Mouse (Mus musculus) cerebellum, postnatal 25 days (tissue): ENCODE measurements around the gene Lrp6.
A peak's percentile ranks its signal among the peaks of the same experiment; 100 is the strongest.

Experiments used
- DNase-seq, 2 experiments: peaks; one replicate each; pipeline ENCODE4 v3.0.0; 2021; ENCODE audit warnings: mixed read lengths in 2 of 2

The Lrp6 gene

GRCm38 (mm10) chr6:134529340-134529739 lies 37.4 kb downstream of the Lrp6 start:
- DNase-seq = no peak

- no peak for DNase-seq
Observed at GRCm38 (mm10) chr6:134528396-134528795, 38.4 kb downstream of the Lrp6 start.

DNA sequence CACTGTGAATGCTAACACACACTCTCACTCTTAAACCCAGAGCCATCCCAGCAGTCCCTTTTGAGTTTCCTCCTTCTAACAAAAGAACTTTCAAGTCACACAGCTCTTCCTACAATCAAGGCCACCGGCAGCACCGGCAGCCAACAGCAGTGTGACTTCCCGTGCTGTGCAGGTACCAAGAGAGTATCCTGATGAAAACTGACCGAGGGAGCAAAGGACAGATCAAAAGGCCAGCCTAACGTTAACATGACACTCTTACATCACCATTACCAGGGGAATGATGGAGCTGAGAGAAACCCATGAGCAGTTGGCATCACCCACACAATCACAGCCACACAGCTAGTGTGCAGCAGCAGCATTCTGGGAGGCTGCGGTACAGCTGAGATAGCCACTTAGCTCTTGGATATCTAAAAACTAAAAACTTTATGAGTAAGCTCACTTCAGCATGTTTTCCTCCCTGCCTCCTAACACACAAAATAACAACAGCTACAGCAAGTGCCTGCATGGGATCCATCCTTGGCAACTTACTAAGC lies 39.1 kb downstream of the Lrp6 start:
- no peak for DNase-seq

DNA sequence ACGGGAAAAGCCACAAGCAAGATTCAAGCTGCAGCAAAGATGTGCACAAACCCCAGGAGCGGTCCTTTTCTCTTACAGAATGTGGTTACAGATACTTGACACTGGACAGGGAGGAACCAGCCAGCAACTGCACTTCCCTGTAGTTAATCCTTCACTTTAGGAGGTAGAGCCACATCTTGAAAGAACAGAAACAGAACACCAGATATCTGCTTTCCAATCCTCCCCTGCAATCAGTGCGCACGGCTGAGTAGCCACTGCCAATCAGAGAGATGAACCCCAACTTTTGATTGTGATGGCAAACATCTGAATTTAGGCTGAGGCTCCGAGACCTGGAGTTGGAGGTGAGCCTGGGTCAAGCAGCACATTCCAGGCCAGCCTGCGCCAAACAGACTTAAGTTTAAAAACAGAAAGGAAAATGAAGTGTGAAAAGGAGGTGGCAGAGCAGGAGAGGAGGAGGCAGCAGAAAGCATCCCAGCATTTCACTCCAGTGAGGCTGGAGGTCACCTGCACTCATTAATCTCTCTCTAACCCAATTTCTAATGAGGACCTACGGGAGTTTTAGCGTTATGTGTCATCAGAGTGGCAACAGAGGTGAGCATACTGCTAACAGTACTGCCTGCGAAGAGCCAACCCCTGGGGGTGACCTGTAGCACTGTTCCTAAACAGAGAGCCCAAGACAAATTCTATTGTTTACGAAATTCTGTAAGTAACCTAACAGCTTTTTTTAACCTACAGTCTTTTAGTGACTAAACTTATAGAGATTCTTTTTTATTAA lies 39.8 kb downstream of the Lrp6 start:
- DNase-seq = no peak

- no peak for DNase-seq
Observed at GRCm38 (mm10) chr6:134526275-134526674, 40.5 kb downstream of the Lrp6 start.

DNA sequence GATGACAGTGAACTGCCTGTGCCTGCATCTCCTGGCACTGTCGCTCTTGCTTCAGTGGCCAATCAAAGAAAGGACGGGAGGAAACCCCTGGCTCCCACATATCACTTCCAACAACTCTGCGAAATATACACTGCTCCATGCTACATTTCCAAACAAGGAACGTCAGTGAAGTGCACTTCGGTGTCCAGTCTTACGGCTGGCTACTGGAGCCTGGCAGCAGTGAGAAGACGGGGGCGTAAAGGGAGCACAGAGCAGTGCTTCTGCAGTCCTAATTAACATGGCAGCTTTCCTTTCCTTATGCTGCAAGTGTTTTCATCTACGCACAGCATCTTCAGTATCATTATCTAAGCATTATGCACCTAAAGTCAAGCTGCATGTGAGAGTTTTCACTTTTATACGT lies 45.4 kb downstream of the Lrp6 start:
- peak in 1 of 2 experiments; percentile 26 for DNase-seq

DNA sequence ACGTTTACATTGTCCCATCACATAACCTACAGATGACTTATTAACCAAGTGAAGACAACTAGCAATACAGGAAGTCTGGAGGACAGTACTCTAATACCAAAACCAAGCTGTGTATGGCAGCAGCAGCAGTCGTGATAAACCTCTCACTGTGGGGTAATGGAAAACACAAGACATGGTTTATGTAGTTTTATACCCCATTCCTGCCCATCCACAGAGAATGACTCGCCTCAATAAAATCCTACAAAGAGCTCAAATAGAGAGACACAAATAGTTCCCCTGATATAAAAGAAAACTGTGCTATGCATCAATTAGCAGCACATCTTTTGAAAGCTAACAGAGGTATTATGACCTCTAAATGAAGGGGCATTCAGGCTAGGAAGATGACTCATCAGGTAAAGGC lies 45.9 kb downstream of the Lrp6 start:
- DNase-seq = no peak

DNA sequence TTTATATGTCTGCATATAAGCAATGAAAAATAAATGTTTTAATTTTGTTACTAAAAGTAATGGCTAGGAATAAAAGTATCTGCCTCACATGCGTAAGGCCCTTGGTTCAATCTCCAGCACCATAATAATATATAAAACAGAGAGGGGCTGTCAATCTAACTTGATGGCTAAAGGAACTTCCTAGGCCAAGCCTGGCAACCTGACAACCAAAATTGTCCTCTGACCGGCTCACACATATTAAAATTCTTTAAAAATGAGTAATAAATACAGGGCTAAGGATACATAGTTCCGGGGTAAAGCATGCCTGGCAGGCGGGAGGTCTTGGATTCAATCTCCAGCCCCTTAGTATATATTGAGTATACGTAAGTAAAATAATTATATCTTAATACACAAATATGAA lies 48.3 kb downstream of the Lrp6 start:
- DNase-seq = no peak

DNA sequence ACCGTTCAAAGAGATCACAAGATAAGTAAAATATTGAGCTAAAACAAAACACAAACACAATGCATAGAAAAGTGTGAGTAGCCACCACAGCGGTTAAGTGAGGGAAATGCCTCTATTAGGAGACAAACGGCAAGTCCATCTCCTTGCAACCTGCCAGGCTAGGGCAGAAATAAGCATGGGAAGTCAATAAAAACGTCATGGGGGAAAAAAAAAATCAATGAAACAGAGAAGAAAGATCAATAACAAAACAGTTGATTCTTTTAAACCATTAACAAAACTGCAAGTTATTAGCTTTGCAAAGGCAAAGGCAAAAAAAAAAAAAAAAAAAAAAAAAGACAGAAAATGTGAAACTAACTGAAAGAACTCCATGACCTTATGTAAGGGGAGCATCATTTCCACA lies 49.6 kb downstream of the Lrp6 start:
- no peak for DNase-seq

- DNase-seq = no peak
Observed at GRCm38 (mm10) chr6:134515416-134515815, 51.3 kb downstream of the Lrp6 start.

DNA sequence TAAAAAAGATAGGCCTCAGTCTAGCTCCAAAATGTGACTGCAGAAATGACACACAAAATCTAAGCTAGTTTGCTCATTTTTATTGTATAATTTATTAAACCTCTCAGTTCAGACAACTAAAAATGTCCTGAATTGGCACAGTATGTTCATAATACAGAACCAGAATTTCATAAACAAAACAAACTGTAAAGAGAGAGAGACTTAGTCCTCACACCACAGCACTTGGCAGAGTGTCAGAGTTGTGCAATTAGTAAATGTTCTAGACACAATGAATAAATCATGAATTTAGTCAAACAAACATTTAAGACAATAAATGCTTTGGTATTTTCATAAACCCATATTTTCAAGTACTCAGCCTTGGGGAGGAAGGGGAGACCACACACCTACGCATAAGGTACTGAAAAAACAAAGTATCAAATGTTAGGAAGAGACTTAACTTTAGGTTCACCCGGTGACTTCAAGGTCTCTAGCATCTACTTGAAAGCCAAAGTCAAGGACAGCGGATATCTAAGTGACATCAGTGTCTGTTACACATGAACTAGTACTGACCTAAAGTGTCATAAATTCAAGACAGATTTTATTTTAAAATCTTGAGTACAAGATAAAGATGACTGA lies 52.8 kb downstream of the Lrp6 start:
- DNase-seq = no peak

GRCm38 (mm10) chr6:134513011-134513410 lies 53.8 kb downstream of the Lrp6 start:
- no peak for DNase-seq

GRCm38 (mm10) chr6:134512478-134512877 lies 54.3 kb downstream of the Lrp6 start:
- no peak for DNase-seq

DNA sequence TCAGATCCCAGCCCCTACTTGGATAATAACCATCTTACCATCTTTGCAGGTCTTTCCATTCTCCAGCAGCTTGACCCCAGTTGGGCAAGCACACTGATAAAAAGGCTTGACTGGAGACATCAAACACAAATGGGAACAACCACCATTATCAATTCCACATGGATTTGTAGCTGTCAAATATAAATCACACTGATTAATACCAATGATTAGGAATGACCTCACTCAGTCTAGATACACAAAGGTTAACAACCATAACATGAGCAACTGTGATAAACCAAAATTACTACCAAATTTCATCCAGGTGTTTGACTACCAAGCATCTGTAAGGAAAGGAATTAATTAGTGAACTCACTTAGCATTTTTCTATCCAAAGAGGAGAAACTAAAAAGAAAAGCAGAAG lies 55.6 kb downstream of the Lrp6 start:
- no peak for DNase-seq

DNA sequence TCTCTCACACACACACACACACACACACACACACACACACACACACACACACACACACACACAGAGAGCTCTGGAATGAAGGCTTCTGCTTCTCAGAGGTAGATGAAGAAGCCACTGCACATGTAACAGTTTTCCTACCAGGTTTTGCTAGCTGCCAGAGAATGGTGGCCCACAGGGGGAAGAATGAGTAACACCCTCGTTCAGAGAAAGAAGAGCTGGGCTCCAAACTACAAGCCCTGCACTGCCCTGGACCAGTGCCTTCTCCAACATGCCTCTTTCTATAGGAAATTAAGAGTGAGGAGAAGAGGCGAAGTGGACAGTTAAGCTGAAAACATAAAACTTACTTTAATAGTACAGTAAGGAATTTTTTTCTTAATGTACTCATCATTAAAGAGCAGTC lies 56.5 kb downstream of the Lrp6 start:
- DNase-seq = no peak

GRCm38 (mm10) chr6:134509731-134510226 lies 57.0 kb downstream of the Lrp6 start:
- DNase-seq = no peak

- DNase-seq = no peak
Observed at GRCm38 (mm10) chr6:134504866-134505265, 61.9 kb downstream of the Lrp6 start.

DNA sequence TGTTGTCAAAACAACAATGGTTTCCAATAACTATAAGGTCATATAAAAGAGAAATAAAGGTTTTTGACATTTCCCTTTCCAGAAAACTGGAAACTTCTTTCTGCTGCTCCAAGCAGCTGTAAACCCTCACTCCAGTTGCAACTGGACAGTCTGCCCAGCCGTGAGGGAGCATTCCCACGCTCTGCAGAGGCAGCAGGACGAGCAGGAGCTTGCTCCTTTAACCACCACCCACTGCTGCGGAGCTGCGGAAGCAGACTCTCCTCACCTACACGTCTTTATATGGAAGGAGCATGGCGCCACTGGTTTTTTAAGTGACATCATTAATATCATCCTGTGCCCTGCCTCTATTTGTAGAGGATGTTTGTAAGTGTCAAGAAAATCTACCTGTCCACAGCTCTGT lies 64.4 kb downstream of the Lrp6 start:
- DNase-seq = no peak

- no peak for DNase-seq
Observed at GRCm38 (mm10) chr6:134500381-134501162, 66.2 kb downstream of the Lrp6 start.

DNA sequence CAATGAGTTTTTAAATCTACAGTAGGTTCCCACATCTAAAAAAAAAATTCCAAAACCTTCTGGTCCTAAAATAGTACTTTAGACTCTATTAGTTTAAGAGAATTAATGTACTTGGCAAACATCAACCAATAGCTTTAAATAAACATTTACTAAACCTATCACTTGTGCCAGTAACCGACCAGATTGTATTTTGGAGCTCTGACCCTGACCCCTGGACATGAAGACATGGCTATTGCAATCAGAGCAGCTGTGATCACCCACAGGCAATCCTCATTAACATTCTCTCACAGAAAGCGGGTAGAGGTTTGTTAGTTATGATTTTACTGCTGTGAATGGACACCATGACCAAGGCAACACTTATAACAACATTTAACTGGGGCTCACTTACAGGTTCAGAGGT lies 67.7 kb downstream of the Lrp6 start:
- DNase-seq = no peak

GRCm38 (mm10) chr6:134498518-134498917 lies 68.2 kb downstream of the Lrp6 start:
- no peak for DNase-seq

- DNase-seq = peak in 1 of 2 experiments; percentile 43
Observed at GRCm38 (mm10) chr6:134494828-134495698, 71.7 kb downstream of the Lrp6 start.
